Mouse (Mus musculus) gastrocnemius, postnatal 14 days (tissue): ENCODE data around the gene Bag5. TPM values are rescaled to one million over a fixed set of nuclear protein-coding genes. Genes with fewer than 3 reads are reported as not detected.
A peak's percentile ranks its signal among the peaks of the same experiment; 100 is the strongest.
"Not testable (repeated sequence)": the region's sequence is repeated elsewhere in the genome, so short reads cannot be mapped to it uniquely, and the experiment has no call there.

Experiments used
- DNase-seq: peaks from one replicate; pipeline ENCODE4 v3.0.0; 2021; ENCODE audit warnings: mixed read lengths
- intact Hi-C: fragments of 180-260 bp; cut with DNase I; formaldehyde crosslinking; loops from one replicate; pipeline ENCODE4 v1.15.1; 2025; ENCODE audit warnings: low total_unique reads
- total RNA-seq, 2 experiments: library from RNA; stranded (reverse); gene quantifications; 2 replicates each; pipeline ENCODE4 v1.2.3; 2021

Gene Bag5
- total RNA-seq, 2 experiments from 2014 or later: 14.9 to 17.2 TPM

- no peak for DNase-seq
- intact Hi-C loops: loop anchor here (10.0 kb wide), 1 partner anchor 203 kb away; no protein-coding TSS in a partner anchor
Measured at GRCm38 (mm10) chr12:111741338-111741737, 28.3 kb upstream of the Bag5 start.

DNA sequence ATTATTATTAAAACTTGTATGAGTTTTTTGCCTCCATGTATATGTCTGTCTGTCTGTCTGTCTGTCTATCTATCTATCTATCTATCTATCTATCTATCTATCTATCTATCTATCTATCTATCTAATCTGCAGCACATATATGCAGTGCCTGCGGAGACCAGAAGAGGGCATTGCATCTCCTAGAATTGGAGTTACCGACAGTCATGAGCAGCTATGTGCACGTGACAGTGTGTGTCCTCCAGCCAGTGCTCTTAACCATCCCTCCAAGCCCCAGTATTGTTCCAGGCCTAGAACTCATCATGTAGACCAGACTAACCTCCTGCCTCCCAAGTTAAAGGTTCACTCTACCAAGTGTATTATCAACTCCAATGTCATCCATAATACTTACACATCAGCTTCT is 25.7 kb upstream of the Bag5 start:
- peak; percentile 72 for DNase-seq

GRCm38 (mm10) chr12:111737370-111737769 is 24.3 kb upstream of the Bag5 start:
- intact Hi-C loops: no loop called here
- no peak for DNase-seq

More for the DNA sequence above, 25.7 kb upstream of the Bag5 start:
- intact Hi-C loops: no loop called here

DNA sequence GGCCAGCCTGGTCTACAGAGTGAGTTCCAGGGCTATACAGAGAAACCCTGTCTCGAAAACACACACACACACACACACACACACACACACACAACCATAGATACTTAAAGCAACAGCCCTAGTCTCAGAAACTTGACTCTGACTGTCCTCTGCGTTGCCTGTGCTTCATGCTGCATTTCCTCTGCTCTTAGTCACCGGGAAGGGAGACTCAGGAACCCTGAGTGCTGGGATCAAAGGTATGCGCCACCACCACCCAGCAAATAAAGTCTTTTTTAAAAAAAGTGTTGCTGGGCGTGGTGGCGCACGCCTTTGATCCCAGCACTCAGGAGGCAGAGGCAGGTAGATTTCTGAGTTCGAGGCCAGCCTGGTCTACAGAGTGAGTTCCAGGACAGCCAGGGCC is 23.6 kb upstream of the Bag5 start:
- intact Hi-C loops, DNase-seq: not testable (repeated sequence)

DNA sequence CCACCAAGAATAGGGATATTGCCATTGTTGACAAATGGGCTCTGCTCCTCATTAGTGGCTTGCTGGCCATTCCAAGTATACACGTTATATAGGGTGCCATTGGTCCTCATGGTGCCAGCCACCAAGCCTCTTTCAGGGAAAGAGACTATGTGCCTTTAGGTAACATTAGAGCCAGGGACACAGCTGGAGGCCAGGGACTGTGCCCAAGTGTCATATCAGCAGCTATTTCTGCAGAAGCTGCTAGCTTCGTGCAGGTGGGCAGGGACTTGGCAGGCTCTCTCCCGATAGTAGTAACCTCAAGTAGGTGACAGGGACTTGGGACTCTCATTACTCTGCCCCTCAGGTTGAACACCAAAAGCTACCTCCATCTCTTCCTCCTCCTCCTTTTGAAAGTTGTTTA is 21.9 kb upstream of the Bag5 start:
- DNase-seq: no peak
- intact Hi-C loops: no loop called here

DNA sequence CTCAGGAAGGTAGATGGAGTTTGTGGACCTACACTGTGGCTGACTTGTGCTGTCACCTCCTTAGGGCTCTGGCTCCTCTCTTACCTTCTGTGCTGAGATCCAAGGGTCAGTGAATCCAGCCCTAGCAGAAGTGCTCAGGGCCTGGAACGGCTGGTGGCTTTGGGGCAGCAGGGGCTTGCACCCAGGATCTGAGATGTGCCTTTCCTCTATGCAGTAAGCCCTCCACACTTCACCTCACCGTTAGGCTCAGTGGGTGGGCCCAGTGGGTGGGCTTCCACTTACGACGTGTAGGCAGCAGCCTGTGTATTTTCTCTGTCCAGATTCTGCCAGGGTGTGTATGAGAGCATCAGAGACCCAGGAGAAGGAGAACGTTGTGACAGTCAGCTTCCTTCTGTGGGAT is 19.9 kb upstream of the Bag5 start:
- no peak for DNase-seq
- intact Hi-C loops: loop anchor here (2.0 kb wide), 1 partner anchor 66 kb away; no protein-coding TSS in a partner anchor

DNA sequence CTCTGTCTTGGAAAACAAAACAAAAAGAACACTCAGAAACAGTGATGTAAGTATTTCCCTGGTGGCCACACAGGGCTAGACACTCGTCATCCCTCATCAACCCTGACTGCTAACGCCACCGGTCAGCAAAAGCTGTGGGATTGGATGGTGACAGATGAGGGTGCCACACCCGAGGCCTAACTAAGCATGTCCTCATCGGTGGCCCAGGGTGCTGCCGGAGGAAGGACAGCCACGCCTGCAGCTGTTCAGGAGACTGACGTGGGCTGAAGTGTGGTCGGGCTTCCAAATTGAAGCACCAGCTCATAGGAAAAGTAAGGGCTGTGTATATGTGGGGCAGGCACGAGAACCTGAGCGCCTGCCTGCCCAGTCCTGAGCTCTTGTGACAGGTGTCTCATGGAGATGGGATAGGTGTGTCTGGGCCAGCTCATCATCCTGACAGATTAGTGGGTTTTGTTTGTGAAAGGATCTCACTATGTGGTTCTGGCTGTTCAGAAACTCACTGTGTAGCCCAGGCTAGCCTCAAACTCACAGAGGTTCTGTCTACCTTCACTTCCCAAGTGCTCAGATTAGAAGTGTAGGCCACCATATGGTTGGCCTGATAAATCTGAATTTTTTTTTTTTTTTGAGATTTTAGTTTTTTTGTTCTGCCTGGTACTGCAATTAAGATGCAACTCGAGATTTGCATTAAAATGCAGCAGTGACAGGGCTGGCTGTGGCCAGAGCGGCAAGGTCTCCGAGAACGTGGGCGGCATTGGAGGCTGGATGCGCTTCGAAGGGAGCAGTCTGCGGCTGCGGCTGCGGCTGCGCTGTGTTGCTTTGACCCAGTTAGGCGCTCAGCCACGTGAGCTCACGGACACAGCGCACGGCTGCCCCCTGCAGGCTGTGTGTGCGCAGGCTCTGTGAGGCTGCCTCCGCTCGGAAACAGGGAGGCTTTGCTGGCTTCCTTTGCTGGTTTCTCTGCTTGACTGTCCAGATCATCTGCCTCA is 19.1 kb upstream of the Bag5 start:
- peak; percentile 90 for DNase-seq
- intact Hi-C loops: loop anchor here (2.0 kb wide), 1 partner anchor 65 kb away; no protein-coding TSS in a partner anchor

DNA sequence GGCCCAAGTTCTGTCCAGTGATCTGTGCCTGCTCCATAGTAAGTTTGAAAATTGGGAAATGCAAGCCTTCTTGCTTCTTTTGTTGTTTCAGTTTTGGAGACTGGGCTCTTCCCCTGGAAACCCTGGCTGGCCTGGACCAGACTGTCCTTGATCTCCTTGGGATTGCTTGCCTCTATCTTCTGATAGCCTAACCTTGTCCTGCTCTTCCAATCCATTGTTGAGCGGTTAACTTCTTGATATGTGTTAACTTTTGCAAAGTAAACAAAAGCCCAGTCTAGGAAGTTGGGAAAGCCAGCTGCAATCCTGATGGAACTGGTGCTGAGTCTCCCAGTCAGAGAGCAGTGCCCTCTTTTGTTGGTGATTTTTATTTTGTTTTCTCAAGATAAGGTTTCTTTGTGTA is 14.9 kb upstream of the Bag5 start:
- intact Hi-C loops: no loop called here
- DNase-seq: no peak

DNA sequence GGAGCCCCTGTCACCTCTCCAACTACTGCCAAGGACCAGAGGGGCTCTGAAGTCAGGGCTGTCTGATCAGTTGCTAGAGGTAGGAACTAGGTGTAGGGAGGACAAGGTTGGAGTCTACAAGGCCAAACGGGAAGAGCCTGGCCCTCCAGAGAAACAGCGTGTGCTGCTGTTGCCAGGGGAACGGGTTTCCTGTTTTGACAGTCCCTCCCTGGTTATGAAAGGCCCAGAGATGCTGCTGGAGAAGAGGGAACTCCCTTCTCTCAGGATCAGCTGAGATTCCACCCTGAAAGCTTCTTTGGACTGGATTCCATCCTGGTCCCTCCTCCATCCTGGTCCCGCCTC is 13.0 kb upstream of the Bag5 start:
- intact Hi-C loops: no loop called here
- peak; percentile 62 for DNase-seq

GRCm38 (mm10) chr12:111725338-111726121 is 12.5 kb upstream of the Bag5 start:
- DNase-seq: no peak
- intact Hi-C loops: no loop called here

- intact Hi-C loops: no loop called here
- DNase-seq: peak; percentile 76
Measured at GRCm38 (mm10) chr12:111724638-111725337, 11.7 kb upstream of the Bag5 start.

DNA sequence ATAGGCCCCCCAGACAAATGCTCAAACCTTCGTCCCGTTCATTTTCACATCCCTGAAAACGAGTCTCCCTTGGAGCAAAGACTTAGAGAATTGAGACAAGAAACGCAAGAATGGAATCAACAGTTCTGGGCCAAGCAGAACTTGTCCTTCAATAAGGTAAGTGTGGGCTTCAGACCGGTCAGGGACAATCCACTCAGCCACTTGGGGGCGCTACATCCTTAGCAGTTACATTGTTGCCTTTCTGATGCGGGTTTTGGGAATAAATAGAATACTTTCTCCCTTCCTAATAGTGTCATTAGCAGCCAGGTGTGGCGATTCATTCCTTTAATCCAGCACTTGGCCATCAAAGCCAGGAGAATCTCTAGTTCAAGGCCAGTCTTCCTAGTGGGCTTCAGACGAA is 9.6 kb upstream of the Bag5 start:
- intact Hi-C loops: no loop called here
- peak; percentile 61 for DNase-seq

- intact Hi-C loops: no loop called here
- no peak for DNase-seq
Measured at GRCm38 (mm10) chr12:111720222-111720621, 7.2 kb upstream of the Bag5 start.

DNA sequence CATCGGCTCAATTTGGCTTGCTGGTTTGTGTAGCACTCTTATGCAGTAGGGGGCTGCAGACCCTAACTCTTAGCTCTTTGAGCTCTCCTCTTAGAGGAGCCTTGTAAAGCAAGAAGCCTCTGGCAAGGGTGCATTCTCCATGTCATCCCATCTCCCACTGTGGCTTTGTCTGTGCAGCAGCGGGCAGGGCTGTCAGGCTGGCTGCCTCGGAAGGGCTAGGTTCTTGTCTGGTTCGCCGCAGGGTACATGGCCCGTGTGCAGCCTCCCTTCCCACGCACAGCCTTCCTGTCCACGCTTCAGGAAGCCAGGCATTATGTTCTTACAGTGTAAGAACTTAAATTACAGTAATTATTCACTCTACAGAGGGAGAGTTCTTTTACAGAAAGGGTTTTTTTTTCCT is 5.6 kb upstream of the Bag5 start:
- intact Hi-C loops: no loop called here

GRCm38 (mm10) chr12:111716505-111716904 is 3.4 kb upstream of the Bag5 start:
- intact Hi-C loops: no loop called here
- no peak for DNase-seq

More for the DNA sequence above, 5.6 kb upstream of the Bag5 start:
- no peak for DNase-seq

- intact Hi-C loops, DNase-seq: not testable (repeated sequence)
Measured at GRCm38 (mm10) chr12:111713880-111714279, 823 bp upstream of the Bag5 start.

DNA sequence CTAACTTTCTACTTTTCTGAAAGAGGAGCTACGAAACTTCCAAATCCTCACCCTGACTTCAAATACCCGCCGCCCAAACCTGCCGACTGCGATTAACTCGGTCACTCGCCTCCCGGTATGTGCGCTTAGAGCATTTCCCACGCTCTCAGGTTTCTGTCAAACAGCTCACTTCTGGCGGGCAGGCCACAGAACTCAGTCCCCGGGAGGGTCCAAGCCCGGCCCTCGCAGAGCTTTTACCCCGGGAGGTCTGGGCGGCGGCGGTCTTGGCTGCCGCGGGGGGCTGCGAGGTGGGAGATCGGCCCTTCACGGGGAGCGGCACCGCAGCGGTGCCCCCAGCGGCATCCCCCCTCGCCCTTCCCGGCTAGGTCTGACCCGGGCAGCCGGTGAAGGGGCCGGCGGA is 581 bp downstream of the Bag5 start:
- intact Hi-C loops: no loop called here
- no peak for DNase-seq

- no peak for DNase-seq
- intact Hi-C loops: no loop called here
Measured at GRCm38 (mm10) chr12:111710091-111710490, 3.0 kb downstream of the Bag5 start.

DNA sequence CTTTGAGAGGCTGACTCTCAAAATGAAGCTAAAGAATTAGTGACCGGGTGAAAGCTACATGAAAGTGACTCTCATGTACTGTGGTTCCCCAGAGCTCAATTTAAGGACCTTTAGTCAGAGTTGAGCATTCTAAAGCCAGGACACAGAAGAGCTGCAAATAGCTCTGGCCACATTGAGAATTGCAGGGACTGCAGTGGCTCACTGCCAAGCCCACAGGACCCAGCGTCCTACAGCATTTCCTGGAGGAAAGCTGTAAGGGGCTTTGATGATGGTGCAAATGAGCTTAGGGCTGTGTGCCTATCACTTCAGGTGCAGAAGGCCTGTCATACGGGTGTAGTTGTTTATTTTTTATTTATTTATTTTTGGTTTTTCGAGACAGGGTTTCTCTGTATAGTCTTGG is 4.9 kb downstream of the Bag5 start:
- no peak for DNase-seq
- intact Hi-C loops: no loop called here
